In genomic region chr7:102305596-102305995, GRCm38 (mm10) we compare ENCODE assay signal across 12 mouse cellular contexts.
"Had no signal": no experiment of that assay in that cellular context is flagged by ENCODE, and none has a peak within 500 bp of the region (broad histone marks: within the 10 kb centered on the region; RNA-seq: fewer than 3 reads in every experiment).

No protein-coding gene starts in this region.

- DNase-seq: kidney, postnatal 14 days; liver; liver, embryonic 13.5 days; liver, postnatal 0 days; lung, postnatal 36 days; right cerebral cortex, postnatal 14 days; thymus, adult 2 months; thymus, postnatal 25 days had no signal

- H3K4me2 ChIP-seq: limb, embryonic 12.5 days; liver, embryonic 13.5 days; midbrain, embryonic 13.5 days; stomach, embryonic 15.5 days had no signal

- H3K36me3 ChIP-seq: limb, embryonic 12.5 days; liver, embryonic 13.5 days; midbrain, embryonic 13.5 days; stomach, embryonic 15.5 days had no signal

- H3K4me1 ChIP-seq: limb, embryonic 12.5 days; liver, embryonic 13.5 days; midbrain, embryonic 13.5 days; stomach, embryonic 15.5 days had no signal

- H3K9me3 ChIP-seq: limb, embryonic 12.5 days; liver, embryonic 13.5 days; midbrain, embryonic 13.5 days; stomach, embryonic 15.5 days had no signal

- H3K9ac ChIP-seq: limb, embryonic 12.5 days; liver, embryonic 13.5 days; liver, postnatal 0 days; midbrain, embryonic 13.5 days; stomach, embryonic 15.5 days had no signal

- ATAC-seq: liver, postnatal 0 days; midbrain, embryonic 13.5 days had no signal

- H3K27ac ChIP-seq: left cerebral cortex, adult 2 months; limb, embryonic 12.5 days; liver, embryonic 13.5 days; midbrain, embryonic 13.5 days; stomach, embryonic 15.5 days had no signal

- H3K4me3 ChIP-seq: left cerebral cortex, adult 2 months; limb, embryonic 12.5 days; liver, embryonic 13.5 days; midbrain, embryonic 13.5 days; stomach, embryonic 15.5 days had no signal

- H3K27me3 ChIP-seq: limb, embryonic 12.5 days; liver, embryonic 13.5 days; midbrain, embryonic 13.5 days; stomach, embryonic 15.5 days had no signal
